Mouse (Mus musculus) ovary, postnatal 36 days (tissue): ENCODE measurements around the gene Ntn5.
"Not testable (repeated sequence)": the region's sequence is repeated elsewhere in the genome, so short reads cannot be mapped to it uniquely, and the experiment has no call there.

Experiments
- DNase-seq: peaks from one replicate; pipeline ENCODE4 v3.0.0; 2022; ENCODE audit warnings: low spot score, mixed read lengths

Gene Ntn5

GRCm38 (mm10) chr7:45683396-45684050 is at the start of gene Ntn5:
Gene Ntn5 (plus strand): TSS chr7:45684022.
- no peak for DNase-seq

DNA sequence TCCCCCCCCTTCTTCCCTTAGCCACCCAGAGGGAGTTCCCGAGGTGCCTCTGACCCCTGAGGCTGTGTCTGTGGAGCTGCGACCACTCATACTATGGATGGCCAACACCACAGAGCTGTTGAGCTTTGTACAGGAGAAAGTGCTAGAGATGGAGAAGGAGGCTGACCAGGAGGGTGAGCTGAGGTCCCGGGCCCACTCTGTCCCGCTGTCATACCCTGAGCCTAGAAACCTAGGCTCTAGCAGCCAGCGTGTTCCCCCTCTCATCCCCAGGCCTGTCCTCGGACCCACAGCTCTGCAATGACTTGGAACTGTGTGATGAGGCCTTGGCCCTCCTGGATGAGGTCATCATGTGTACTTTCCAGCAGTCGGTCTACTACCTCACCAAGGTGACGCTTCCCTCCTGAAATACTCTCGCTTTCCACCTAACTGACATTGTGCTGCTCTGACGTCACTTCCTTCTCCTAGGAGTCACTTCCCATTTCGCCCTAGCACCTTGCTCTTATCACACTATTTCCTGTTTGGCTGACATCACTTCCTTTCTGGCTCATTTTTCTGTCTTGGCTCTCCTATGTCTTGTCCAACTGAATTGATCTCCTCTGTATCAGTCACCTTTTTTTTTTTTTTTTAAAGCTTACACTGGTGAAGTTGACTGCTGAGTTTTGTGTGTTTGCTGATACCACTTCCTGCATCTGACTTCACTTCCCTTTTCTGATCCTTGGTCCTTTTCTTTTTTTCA is 48.7 kb upstream of the Ntn5 start:
- DNase-seq: no peak

DNA sequence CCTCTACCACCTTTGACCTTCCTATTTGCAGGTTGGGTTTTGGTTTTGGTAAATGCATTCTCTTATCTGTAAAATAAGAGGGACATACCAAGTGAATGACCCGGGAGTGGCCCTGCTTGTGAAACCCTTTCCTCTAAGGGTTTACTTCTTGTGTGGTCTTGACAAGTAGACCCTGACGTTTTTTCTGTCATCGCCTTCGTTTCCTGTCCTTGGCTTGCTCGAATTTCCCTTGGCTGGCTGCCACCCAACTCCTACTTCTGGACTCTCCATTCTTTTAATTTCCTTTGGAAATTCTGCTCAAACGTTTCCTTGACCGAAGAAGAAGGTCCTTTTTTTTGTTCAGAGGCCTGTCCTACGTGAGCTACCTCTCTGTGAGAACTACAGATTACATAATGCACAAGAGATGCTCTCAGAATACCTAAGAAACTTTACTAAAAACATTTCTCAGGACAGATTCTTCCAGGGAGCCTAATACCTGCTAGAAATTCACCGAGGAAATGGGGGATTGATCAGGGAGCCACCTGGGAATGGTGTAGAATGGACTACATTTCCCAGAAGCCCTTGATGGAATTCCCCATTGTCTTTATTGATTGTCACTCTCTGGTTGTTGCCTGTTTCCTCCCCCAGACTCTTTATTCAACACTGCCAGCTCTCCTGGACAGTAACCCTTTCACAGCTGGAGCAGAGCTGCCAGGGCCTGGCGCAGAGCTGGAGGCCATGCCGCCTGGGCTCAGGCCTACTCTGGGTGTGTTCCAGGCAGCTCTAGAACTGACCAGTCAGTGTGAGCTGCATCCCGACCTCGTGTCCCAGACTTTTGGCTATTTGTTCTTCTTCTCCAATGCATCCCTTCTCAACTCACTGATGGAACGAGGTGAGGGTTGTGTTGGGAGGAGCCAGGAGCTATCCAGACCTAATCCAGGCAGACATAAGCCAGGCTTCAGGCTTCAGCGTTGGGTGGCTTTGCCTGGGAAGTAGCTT is 47.8 kb upstream of the Ntn5 start:
- DNase-seq: no peak

DNA sequence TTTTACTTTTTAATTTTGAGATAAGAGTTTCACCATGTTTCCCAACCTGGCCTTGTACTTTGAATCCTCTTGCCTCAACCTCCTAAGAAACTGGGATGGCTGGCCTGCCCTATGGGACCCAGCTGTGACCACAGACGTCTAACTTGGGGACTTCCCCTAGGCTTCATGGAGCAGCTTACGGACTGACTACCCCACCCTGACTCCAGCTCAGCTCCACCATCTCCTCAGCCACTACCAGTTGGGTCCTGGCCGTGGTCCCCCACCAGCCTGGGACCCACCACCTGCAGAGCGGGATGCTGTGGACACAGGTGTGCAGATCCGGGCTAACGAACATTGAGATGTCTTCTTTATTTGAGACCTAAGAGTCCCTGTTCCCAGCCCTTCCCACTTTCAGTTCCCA is 46.1 kb upstream of the Ntn5 start:
- DNase-seq: no peak

- peak; percentile 89 for DNase-seq
Measured at GRCm38 (mm10) chr7:45638623-45639401, 45.0 kb upstream of the Ntn5 start.

- DNase-seq: peak; percentile 54
Measured at GRCm38 (mm10) chr7:45639561-45640027, 44.2 kb upstream of the Ntn5 start, which contains the start of gene Mamstr. Gene Mamstr (plus strand): TSS chr7:45639977.

- DNase-seq: no peak
Measured at GRCm38 (mm10) chr7:45640191-45640957, 43.4 kb upstream of the Ntn5 start.

- DNase-seq: no peak
Measured at GRCm38 (mm10) chr7:45641391-45642040, 42.3 kb upstream of the Ntn5 start.

DNA sequence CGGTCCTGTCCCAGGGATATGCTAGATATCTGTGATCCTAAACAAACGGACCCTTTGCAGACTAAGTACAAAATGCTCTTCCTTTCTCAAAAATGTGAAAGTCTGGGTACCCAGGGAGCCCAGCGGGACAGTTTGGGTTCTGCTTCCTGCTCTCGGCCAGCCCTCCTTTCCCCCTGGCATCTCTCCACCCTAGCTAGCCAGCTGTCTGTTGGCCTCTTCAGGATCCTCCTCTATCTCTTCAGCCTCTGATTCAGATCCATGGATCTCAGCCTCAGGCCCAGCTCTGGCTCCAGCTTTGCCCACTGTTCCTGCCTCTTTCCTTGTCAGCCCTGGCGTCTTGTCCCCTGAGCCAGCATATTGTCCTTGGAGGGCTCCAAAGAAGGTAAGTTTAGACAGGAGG is 41.7 kb upstream of the Ntn5 start:
- DNase-seq: no peak

GRCm38 (mm10) chr7:45642503-45643255 is 41.1 kb upstream of the Ntn5 start:
- no peak for DNase-seq

- peak; percentile 93 for DNase-seq
Measured at GRCm38 (mm10) chr7:45643441-45644178, 40.2 kb upstream of the Ntn5 start.

DNA sequence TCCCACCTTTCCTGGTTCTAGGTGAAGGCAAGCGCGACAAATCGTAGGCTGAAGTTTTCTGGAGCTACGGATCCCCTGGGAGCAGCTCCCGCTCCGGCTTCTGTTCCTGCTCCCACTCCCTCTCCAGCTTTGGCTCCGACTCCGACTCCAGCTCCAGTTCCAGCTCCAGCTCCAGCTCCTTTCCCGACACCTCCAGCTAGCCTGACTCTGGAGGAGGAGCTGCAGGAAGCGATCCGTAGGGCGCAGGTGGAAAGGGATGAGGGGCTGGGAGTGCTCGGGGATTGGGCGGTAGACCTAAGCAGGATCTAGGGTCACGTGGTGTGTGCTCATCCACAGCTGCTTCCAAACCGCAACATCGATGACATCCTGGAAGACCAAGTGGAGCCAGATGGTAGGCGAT is 39.6 kb upstream of the Ntn5 start:
- DNase-seq: peak; percentile 43

GRCm38 (mm10) chr7:45644872-45645590 is 38.8 kb upstream of the Ntn5 start:
- DNase-seq: no peak

- no peak for DNase-seq
Measured at GRCm38 (mm10) chr7:45645591-45645971, 38.2 kb upstream of the Ntn5 start.

- DNase-seq: no peak
Measured at GRCm38 (mm10) chr7:45646671-45647070, 37.2 kb upstream of the Ntn5 start.

GRCm38 (mm10) chr7:45649351-45649750 is 34.5 kb upstream of the Ntn5 start:
- DNase-seq: no peak

DNA sequence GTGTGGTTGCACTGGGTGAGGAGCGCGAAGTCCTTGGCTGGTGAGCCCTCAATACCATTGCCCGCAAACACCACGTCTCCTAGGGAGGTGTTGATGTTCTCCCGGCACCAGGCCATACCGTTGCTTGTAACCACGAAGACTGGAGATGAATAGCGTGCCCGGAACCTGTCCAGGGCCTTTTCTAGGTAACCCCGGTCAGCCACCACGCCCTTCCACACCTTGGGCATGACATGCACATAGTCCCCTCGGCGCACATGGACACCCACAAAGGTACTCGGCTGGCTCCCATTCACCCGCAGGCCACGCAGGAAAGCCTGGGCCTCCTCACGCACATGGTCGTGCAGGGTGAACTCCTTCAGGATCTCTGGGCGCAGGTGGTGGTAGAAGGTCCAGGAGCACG is 33.3 kb upstream of the Ntn5 start:
- DNase-seq: not testable (repeated sequence)

- DNase-seq: no peak
Measured at GRCm38 (mm10) chr7:45654424-45655047, 29.3 kb upstream of the Ntn5 start.
